Mouse (Mus musculus) monocyte, adult 5-6 weeks (primary cell): Measurements from ENCODE around the gene Lgi4. TPM values are rescaled to one million over a fixed set of nuclear protein-coding genes. Genes with fewer than 3 reads are reported as not detected.

Experiments used
- ATAC-seq: fragments of 153-309, 156-312 bp; replicated peaks from 2 replicates; pipeline ENCODE4 v1.8.0; 2017; ENCODE audit warnings: mild to moderate bottlenecking; ENCODE audit not compliant: low TSS enrichment, insufficient number of reproducible peaks, severe bottlenecking, poor library complexity, low FRiP score
- total RNA-seq: library from RNA; stranded (forward); fragments of 200-1000, 200-491, 200-594 nt; gene quantifications from 3 replicates; pipeline ENCODE4 v1.2.3, GENCODE M21; 2017

The Lgi4 gene
- total RNA-seq, 1 experiment from 2014 or later = 0.38 TPM

DNA sequence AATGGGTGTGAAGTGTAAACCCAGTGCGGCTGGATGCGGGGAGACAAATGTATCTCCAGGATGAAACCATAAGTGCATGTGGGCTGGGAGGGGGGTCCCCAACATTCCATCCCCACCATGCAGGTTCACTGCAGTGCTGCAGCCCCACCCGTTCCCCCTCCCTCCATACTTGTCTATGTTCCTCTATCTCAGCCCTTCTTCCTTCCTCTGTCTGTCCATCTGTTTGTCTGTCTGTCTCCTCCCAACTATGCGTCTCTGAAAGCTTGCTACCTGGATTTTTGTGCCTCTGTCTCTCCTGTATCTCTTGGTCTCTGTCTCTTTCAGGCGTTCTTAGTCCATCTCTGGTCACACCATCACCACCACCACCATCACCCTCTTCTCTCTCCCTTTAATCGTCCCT lies 8.7 kb upstream of the Lgi4 start:
- no peak for ATAC-seq

GRCm38 (mm10) chr7:31050921-31051320 lies 8.2 kb upstream of the Lgi4 start:
- no peak for ATAC-seq

- no peak for ATAC-seq
Measured at GRCm38 (mm10) chr7:31051321-31052021, 7.7 kb upstream of the Lgi4 start, which contains the start of gene Fxyd7. Fxyd7 (minus strand) TSS chr7:31051467.

GRCm38 (mm10) chr7:31052251-31052635 lies 6.9 kb upstream of the Lgi4 start:
- no peak for ATAC-seq

DNA sequence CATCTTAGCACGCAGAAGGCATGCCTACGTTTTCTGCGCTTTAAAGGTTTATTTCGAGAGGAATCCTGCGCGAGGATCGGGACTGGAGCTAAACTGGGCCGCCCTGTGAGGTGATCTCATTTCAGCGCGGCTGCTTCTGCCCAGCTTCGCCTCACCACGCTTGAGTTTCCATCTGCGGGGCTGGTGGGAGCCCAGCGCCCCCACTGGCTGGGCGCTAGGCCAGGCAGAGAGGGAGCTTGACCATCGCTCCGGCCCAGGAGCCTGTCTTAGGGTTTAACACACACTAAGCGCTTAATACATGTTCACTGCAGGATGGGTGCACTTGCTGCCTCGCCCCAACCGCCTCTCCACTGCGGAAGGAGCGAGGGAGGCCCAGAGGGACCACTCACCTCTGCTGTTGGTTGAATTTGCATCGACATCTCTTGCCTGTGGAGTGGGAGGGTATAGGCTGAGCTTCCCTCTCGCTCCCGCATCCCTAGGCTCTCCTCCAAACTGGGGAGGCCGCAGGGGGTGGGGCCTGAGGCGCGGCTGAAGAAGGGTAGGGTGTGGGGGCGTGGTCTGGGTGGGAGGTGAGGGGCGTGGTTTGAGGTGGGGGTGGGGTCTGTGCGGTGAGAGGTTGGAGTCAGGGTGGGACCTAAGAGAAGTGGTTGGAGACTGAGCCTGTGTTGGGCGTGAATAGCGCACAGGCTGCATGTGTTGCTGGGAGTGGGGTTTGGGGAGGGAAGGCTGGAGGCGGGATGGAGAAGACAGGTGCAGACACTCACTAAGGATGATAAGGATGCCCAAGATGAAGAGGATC lies 6.3 kb upstream of the Lgi4 start:
- ATAC-seq = no peak

GRCm38 (mm10) chr7:31053882-31054447 lies 5.2 kb upstream of the Lgi4 start:
- no peak for ATAC-seq

DNA sequence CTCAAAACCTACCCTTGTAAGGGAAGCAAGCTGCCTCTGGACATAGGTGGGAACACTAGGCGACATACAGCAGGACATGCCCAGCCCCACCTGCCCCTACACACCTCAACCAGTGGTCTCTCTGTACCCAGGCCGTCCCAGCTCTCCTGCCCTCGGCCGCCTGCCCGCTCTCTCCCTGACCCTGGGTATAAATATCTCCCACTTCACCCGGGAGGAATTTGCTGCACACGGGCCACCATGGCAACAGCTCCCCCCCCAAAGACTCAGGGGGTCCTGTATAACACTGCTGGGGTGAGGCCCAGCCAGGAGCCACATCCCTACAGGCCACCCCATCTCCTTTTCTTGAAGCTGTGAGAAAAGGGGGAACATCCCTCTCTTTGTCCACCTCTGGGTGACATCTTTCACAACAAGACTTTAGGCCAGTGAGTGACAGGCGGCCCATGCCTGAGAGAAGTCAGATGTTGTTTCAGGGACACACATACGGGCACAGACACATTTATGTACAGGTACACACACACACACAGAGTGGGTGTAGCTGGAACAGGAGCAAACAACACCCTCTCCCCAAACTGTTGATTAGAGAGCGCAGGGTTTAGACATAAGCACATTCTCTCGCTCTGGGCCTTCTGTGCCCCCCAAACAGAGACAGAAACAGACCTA lies 4.4 kb upstream of the Lgi4 start:
- no peak for ATAC-seq

- no peak for ATAC-seq
Measured at GRCm38 (mm10) chr7:31055354-31055824, 3.8 kb upstream of the Lgi4 start.

- ATAC-seq = no peak
Measured at GRCm38 (mm10) chr7:31055883-31056282, 3.3 kb upstream of the Lgi4 start.

- ATAC-seq = no peak
Measured at GRCm38 (mm10) chr7:31056448-31056847, 2.7 kb upstream of the Lgi4 start.

GRCm38 (mm10) chr7:31057071-31057470 lies 2.1 kb upstream of the Lgi4 start, which contains the start of gene Fxyd1:
Fxyd1 (minus strand) TSS chr7:31057199.
- ATAC-seq = no peak

GRCm38 (mm10) chr7:31057730-31058129 lies 1.4 kb upstream of the Lgi4 start:
- no peak for ATAC-seq

DNA sequence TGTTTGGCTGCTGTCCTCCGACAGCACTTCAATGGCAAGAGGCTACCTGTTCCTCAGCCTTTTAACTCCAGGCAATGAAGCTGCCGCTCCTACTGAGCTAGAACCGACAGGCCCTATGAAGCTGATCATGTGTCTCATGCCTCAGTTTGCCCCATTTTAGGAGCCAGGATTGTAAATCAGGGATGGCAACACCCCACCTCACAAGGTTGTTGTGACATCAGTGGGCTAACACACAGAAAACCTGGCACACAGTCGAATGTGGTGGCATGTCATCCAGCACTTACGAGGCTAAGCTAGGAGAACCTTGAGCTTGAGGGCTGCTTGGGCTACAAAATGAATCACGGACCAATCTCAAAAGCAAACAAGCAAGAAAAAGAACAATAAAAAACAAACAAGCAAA lies 931 bp upstream of the Lgi4 start:
- ATAC-seq = no peak

DNA sequence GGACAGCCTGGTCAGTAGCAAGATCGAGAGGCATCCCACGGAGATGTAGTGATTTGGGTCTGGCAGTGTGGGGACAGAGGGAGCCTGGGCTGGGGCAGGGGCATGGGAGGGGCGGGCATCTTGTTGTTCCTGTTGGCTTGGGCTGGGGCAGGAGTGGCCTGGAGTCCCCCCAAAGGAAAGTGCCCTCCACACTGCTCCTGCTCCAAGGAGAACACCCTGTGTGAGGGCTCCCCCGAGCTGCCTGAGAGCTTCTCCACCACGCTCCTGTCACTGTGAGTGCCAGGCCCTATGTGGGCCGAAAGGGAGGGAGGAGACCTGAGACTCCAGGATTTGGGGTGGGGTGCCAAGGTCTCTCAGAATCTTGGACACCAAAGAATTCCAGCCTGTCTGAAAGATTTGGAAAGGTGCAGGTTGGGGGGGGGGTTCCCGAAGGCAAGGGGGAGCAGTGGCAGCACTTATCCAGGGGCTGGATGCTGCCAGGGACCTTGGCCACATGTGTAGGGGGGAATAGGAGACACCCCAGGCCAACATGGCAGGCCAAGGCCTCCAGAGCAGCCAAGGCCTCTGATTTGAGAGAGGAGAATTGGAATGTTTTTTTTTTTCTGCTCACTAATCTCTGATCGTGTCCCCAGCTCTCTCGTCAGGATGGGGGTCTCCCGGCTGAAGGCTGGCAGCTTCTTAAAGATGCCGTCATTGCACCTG lies 928 bp downstream of the Lgi4 start:
- no peak for ATAC-seq

GRCm38 (mm10) chr7:31060621-31061010 lies 1.5 kb downstream of the Lgi4 start:
- no peak for ATAC-seq

- ATAC-seq = no peak
Measured at GRCm38 (mm10) chr7:31063074-31063560, 4.0 kb downstream of the Lgi4 start.

DNA sequence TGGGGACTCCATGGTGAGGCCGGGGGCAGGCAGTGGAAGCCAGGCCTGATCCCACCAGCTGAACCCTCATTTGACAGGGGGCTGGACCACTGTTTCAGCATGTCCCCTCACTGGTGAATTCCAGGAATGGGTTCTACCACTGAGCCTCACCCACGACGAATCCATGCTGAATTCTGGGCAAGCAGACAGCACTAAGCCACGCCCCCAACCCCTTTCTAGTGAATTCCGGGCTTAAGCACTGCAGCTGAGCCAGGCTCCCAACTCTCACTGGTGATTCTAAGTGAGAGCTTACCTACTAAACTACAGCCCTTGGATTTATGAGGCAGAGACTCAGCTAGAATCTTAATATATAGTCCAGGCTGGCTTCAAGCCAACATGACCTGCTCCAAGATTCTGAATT lies 8.7 kb downstream of the Lgi4 start:
- no peak for ATAC-seq

DNA sequence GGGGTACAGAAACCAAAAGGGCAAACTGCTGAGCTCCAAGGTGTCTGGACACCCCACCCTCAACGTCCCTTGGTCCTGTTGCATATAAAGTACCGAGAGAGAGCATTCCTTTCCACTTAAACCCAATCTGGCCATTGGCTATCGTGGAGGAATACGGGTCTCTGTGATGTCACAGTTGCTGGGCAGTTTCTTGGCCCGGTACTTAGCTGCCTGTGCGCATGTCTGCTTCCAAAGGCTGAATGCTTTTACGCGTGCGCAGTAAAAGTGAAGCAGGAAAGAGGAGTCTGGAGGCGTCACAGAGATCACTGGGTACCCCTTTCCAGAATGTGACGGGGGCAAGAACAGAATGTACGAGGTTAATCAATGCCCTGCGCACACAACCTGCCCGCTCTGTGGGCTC lies 10.3 kb downstream of the Lgi4 start:
- no peak for ATAC-seq
